Mouse (Mus musculus): ENCODE measurements around the gene Bcl11a.

Gene Bcl11a

GRCm38 (mm10) chr11:24077795-24078705 is at the start of gene Bcl11a:
Gene Bcl11a (plus strand): TSS chr11:24078056.
- peak; percentile 94 for DNase-seq

DNA sequence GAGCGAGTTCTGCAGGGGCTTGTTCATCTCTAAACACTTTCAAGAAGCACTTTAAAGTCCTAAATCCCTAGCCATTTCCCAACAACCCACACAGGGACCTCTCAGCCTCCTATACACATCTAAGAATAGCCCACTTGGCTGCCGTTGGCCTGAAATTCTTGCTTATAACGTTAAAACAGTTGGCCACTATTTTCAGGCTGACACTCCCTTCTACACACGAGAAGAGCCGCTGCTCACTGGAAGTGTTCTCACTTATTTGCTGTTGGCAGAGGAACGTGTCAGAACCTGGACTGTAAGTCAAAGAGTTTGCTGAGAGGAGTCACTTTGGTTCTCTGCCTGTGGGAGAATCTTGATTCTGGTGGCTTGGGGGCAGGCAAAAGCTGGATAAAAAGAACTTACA is 33.8 kb upstream of the Bcl11a start:
- no peak for DNase-seq

DNA sequence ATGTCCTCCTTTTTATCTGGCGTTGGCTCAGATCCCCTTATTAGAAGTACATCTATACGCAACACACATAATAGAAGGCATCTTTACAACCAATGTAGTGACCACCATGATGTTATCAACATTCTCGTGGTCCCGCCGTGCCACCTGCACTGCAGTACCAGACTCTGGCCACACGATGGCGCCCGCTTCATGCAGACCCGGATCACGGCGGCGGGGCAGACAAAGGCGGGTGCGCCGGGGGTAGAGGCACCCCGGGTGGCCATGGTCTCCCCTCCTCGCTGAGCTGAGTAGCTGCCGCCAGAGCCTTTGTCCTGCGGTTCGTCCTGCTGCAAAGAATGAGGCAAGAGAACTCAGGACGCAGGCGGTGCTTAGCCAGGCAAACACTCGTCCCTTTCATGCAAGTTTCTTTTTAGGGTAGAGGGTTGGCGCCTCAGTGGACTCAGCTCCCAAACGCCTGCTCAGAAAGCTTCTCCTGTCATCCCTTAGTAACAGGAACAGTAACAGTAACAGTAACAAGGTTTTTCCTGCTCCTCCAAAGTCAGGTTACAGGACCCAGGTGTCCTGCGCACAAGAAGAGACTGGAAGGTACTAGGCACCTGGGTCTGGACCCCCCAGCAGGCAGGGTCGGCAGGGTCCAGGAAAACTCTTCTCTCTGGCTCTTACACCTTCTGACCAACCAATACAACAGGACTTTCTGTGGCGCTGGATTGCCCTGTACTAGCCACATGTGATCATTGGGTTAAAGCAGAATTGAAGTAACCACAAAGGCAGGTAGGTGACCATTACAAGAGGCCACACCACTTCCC is 28.4 kb upstream of the Bcl11a start:
- peak; percentile 91 for DNase-seq

DNA sequence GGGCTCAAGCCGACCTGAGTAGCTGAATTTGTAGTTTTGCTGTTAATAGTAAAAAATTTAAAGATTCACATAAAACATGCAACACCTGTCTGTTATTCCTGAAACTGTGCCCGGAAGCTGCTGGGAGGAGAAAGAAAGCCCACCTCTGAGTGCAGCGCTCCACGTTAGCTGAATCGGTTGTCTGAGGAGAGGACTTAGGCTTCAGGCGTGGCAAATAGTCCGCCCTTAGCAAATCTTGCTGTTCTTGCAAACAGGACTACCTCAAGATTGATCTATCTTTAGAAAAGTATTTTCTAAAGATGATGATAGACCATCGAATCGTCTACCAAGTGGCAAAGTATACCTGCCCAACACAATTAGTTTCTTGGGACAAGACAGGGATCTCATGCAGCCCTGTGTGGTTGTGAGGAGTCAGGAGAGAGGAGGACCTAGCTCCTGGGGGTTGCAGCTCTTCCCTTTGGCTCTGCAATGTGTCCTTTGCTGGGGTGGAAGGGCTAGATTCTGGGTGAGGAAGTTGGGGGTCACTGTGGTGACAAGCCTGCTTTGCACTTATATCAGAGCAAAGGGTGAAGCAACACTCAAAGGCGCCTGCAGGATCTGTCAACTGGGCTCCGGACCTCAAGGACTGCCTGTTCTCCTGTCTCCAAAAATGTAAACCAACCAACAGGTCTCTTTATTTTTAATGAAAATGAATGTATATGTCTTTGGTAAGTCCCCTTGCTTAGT is 27.7 kb upstream of the Bcl11a start:
- no peak for DNase-seq

GRCm38 (mm10) chr11:24052882-24053281 is 25.0 kb upstream of the Bcl11a start:
- DNase-seq: peak; percentile 69

DNA sequence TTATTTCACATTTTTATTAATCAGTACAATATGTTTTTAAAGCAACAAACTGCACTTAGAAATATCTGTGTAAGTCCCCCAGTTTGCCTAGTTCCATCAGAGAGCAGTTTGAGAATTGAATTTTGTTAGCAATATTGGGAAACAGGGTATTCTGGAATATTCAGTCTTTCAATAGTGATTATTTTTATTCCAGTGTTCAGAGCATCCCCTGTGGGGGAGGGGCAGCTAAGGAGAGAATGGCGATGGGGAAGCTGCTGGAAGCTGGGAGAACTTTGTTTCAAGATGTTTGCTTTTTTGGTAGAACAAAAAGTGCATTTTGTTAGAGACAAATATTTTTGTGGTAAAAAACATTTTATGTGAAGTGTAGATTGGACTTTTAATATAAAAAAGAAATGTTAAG is 18.7 kb upstream of the Bcl11a start:
- peak; percentile 62 for DNase-seq

GRCm38 (mm10) chr11:24060428-24060827 is 17.4 kb upstream of the Bcl11a start:
- peak; percentile 52 for DNase-seq

DNA sequence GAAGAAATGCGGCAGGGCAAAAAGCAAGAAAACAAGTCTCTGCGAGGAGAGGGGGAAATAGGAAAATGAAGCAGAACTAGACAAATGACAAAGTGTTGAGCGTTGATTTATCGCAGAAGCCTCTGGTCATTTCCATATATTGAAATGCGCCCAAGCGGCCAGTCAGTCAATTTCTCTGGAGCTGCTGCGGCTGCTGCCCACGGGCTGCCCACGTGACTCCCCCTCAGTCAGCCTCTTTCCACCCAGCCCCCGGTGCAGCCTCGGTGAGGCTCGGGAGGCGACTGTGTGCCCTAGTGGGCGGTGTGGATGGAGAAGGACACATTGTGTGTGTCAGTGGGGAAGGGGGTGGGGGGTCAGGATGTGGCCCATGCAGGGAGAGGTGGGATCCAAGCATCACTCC is 16.0 kb upstream of the Bcl11a start:
- peak; percentile 78 for DNase-seq

GRCm38 (mm10) chr11:24062495-24063096 is 15.3 kb upstream of the Bcl11a start:
- DNase-seq: peak; percentile 62

DNA sequence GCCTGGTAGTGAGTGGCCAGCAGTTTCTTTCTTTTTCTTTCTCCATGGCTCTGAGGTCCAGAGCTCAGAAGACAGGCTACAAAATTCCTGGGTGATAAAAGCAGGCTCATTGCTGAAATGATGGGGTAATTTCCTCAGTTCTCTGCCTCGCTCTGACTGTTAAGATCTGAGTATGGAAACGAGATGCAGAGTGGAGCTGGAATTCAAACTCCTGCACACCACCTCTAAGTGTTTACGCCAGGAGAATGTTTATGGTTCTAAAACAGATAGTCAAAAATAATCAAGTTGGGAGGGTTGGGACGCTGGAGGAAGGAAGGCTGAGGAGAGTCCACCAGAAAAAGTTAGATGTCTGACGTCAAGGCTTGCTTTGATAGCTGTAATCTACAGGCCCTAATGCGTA is 13.6 kb upstream of the Bcl11a start:
- no peak for DNase-seq

DNA sequence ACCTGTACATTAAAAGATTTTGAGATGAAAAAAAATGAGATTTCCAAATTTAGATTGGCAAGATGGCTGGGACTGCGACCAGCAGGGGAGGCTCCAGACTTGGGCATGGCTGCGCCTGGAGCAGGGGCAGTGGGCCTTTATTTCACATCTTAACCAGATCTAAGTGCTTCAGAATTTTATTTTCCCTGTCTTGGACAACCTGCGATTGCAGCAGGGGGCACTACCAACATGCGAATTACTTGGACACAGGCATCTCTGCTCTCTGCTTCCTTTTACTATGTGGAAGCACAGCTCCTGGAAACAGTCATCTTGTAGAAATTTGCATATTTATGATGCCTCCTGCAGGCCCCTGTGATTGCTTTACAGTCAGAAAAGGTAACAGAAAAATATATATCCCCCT is 12.5 kb upstream of the Bcl11a start:
- DNase-seq: peak; percentile 60

GRCm38 (mm10) chr11:24074021-24074591 is 3.8 kb upstream of the Bcl11a start:
- peak; percentile 74 for DNase-seq

DNA sequence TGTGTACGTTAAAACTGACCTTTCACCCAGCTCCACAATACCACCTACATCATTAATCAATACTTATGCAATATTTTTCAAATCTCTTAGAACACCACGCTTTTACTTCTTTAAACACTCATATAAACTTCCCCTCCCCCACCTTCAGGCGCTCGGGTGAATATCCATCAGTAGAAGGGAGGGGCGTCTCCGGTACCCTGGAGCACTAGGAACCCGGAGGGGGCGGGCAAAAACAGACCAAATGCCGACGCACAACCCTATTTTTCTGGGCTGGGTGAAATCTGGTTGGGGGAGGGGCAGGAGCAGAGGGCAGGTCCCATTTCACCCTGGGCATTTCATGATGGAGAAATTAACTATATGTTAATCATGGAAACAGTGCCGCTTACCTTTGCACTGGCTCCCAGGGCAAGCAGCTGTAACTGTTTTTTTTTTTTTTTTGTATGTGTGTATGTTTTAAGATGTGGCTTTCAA is 3.2 kb upstream of the Bcl11a start, which contains the start of gene A830031A19Rik:
Gene A830031A19Rik, minus strand, starts transcription at position 421 of the 471 bp plus-strand sequence.
- peak; percentile 74 for DNase-seq

- peak; percentile 47 for DNase-seq
These were observed 2.2 kb upstream of the Bcl11a start for GRCm38 (mm10) chr11:24075486-24076126.

- DNase-seq: peak; percentile 91
These were observed 1.7 kb upstream of the Bcl11a start for GRCm38 (mm10) chr11:24076127-24076650.

GRCm38 (mm10) chr11:24076821-24077730 is 780 bp upstream of the Bcl11a start:
- peak; percentile 85 for DNase-seq

- peak; percentile 72 for DNase-seq
These were observed 955 bp downstream of the Bcl11a start for GRCm38 (mm10) chr11:24078706-24079316.

GRCm38 (mm10) chr11:24079392-24080391 is 1.8 kb downstream of the Bcl11a start:
- peak; percentile 74 for DNase-seq

All from embryo, embryonic 11 days (tissue).